Mouse (Mus musculus) liver, postnatal 0 days (tissue): ENCODE data around the gene Arid3b.

Source experiments
- CTCF ChIP-seq: sonication (generic); IDR thresholded peaks from 2 replicates; pipeline ENCODE4 v1.5.1; 2016; ENCODE audit warnings: antibody characterized with exemption, low read depth
- EP300 ChIP-seq: IDR thresholded peaks from 2 replicates; pipeline ENCODE4 v1.6.1; 2016; ENCODE audit warnings: antibody characterized with exemption, low read depth, mild to moderate bottlenecking

GRCm38 (mm10) chr9:57750901-57751300 lies 85.7 kb downstream of the Arid3b start:
- TF ChIP-seq CTCF: no peak
- no peak for TF ChIP-seq EP300
